Mouse (Mus musculus): ENCODE data around the gene Olfr1145. TPM values are rescaled to one million over a fixed set of nuclear protein-coding genes. Genes with fewer than 3 reads are reported as not detected.

The Olfr1145 gene
- not detected in 2 replicates for polyA plus RNA-seq (2021; fragmentation: Nextera tagmentation)
- long read RNA-seq, experiment 1: 0 reads
- long read RNA-seq, experiment 2: 0 reads

GRCm38 (mm10) chr2:87809522-87809921 is at the start of gene Olfr1145:
Gene Olfr1145 (plus strand): TSS chr2:87809822.

GRCm38 (mm10) chr2:87779183-87779582 is 30.4 kb upstream of the Olfr1145 start, which contains the start of gene Olfr152:
Gene Olfr152 (plus strand): TSS chr2:87779483.

GRCm38 (mm10) chr2:87800292-87800691 is 9.3 kb upstream of the Olfr1145 start, which contains the start of gene Olfr1143:
Gene Olfr1143 (plus strand): TSS chr2:87800592.

GRCm38 (mm10) chr2:87830233-87830632 is 20.6 kb downstream of the Olfr1145 start, which contains the start of gene Olfr1148:
Gene Olfr1148 (plus strand): TSS chr2:87830533.

GRCm38 (mm10) chr2:87843693-87844092 is 34.1 kb downstream of the Olfr1145 start, which contains the start of gene Olfr1150-ps1:
Gene Olfr1150-ps1 (plus strand): TSS chr2:87843993.

GRCm38 (mm10) chr2:87855562-87855961 is 45.9 kb downstream of the Olfr1145 start, which contains the start of gene Olfr1151:
Gene Olfr1151 (plus strand): TSS chr2:87855862.

Other genes starting within 250 kb of the Olfr1145 start
- not detected in 2 replicates for gene Olfr1129, start 235.9 kb upstream of the Olfr1145 start, polyA plus RNA-seq (2021; fragmentation: Nextera tagmentation)
- gene Olfr1130, start 203.6 kb upstream of the Olfr1145 start, polyA plus RNA-seq (2021; fragmentation: Nextera tagmentation): not detected in 2 replicates
- gene Olfr1131, start 182.7 kb upstream of the Olfr1145 start, polyA plus RNA-seq (2021; fragmentation: Nextera tagmentation): not detected in 2 replicates
- gene Olfr1132, start 172.3 kb upstream of the Olfr1145 start, polyA plus RNA-seq (2021; fragmentation: Nextera tagmentation): not detected in 2 replicates
- gene Olfr1133, start 162.4 kb upstream of the Olfr1145 start, polyA plus RNA-seq (2021; fragmentation: Nextera tagmentation): not detected in 2 replicates
- not detected in 2 replicates for gene Olfr1134, start 151.4 kb upstream of the Olfr1145 start, polyA plus RNA-seq (2021; fragmentation: Nextera tagmentation)
- not detected in 2 replicates for gene Olfr1135, start 136.2 kb upstream of the Olfr1145 start, polyA plus RNA-seq (2021; fragmentation: Nextera tagmentation)
- gene Olfr1136, start 115.9 kb upstream of the Olfr1145 start, polyA plus RNA-seq (2021; fragmentation: Nextera tagmentation): not detected in 2 replicates
- not detected in 2 replicates for gene Olfr1137, start 96.6 kb upstream of the Olfr1145 start, polyA plus RNA-seq (2021; fragmentation: Nextera tagmentation)
- gene Olfr1138, start 69.8 kb upstream of the Olfr1145 start, polyA plus RNA-seq (2021; fragmentation: Nextera tagmentation): not detected in 2 replicates
- not detected in 2 replicates for gene Olfr1140, start 66.1 kb upstream of the Olfr1145 start, polyA plus RNA-seq (2021; fragmentation: Nextera tagmentation)
- gene Olfr1141, start 55.8 kb upstream of the Olfr1145 start, polyA plus RNA-seq (2021; fragmentation: Nextera tagmentation): not detected in 2 replicates
- gene Olfr152, start 30.3 kb upstream of the Olfr1145 start, polyA plus RNA-seq (2021; fragmentation: Nextera tagmentation): not detected in 2 replicates
- not detected in 2 replicates for gene Olfr1143, start 9.2 kb upstream of the Olfr1145 start, polyA plus RNA-seq (2021; fragmentation: Nextera tagmentation)
- gene Olfr1148, start 20.7 kb downstream of the Olfr1145 start, polyA plus RNA-seq (2021; fragmentation: Nextera tagmentation): not detected in 2 replicates
- gene Olfr1150-ps1, start 34.2 kb downstream of the Olfr1145 start, polyA plus RNA-seq (2021; fragmentation: Nextera tagmentation): not detected in 2 replicates
- not detected in 2 replicates for gene Olfr1151, start 46.0 kb downstream of the Olfr1145 start, polyA plus RNA-seq (2021; fragmentation: Nextera tagmentation)
- gene Olfr1152, start 56.7 kb downstream of the Olfr1145 start, polyA plus RNA-seq (2021; fragmentation: Nextera tagmentation): not detected in 2 replicates
- gene Olfr1153, start 85.1 kb downstream of the Olfr1145 start, polyA plus RNA-seq (2021; fragmentation: Nextera tagmentation): not detected in 2 replicates
- gene Olfr1154, start 95.3 kb downstream of the Olfr1145 start, polyA plus RNA-seq (2021; fragmentation: Nextera tagmentation): not detected in 2 replicates
- not detected in 2 replicates for gene Olfr1155, start 135.3 kb downstream of the Olfr1145 start, polyA plus RNA-seq (2021; fragmentation: Nextera tagmentation)
- not detected in 2 replicates for gene Olfr1156, start 143.3 kb downstream of the Olfr1145 start, polyA plus RNA-seq (2021; fragmentation: Nextera tagmentation)
- not detected in 2 replicates for gene Olfr1157, start 158.5 kb downstream of the Olfr1145 start, polyA plus RNA-seq (2021; fragmentation: Nextera tagmentation)
- not detected in 2 replicates for gene Olfr74, start 164.8 kb downstream of the Olfr1145 start, polyA plus RNA-seq (2021; fragmentation: Nextera tagmentation)
- not detected in 2 replicates for gene Olfr1158, start 180.3 kb downstream of the Olfr1145 start, polyA plus RNA-seq (2021; fragmentation: Nextera tagmentation)
- not detected in 2 replicates for gene Olfr1160, start 198.4 kb downstream of the Olfr1145 start, polyA plus RNA-seq (2021; fragmentation: Nextera tagmentation)
- gene Olfr1161, start 213.0 kb downstream of the Olfr1145 start, polyA plus RNA-seq (2021; fragmentation: Nextera tagmentation): not detected in 2 replicates
- not detected in 2 replicates for gene Olfr73, start 227.9 kb downstream of the Olfr1145 start, polyA plus RNA-seq (2021; fragmentation: Nextera tagmentation)
- gene Olfr1162, start 241.3 kb downstream of the Olfr1145 start, polyA plus RNA-seq (2021; fragmentation: Nextera tagmentation): not detected in 2 replicates

Data from layer of hippocampus, adult 6 months (tissue).